Mouse (Mus musculus): ENCODE results near the gene Arid1a. TPM values are rescaled to one million over a fixed set of nuclear protein-coding genes. Genes with fewer than 3 reads are reported as not detected.

The Arid1a gene
- polyA plus RNA-seq, 1 experiment = 2.3 TPM

DNA sequence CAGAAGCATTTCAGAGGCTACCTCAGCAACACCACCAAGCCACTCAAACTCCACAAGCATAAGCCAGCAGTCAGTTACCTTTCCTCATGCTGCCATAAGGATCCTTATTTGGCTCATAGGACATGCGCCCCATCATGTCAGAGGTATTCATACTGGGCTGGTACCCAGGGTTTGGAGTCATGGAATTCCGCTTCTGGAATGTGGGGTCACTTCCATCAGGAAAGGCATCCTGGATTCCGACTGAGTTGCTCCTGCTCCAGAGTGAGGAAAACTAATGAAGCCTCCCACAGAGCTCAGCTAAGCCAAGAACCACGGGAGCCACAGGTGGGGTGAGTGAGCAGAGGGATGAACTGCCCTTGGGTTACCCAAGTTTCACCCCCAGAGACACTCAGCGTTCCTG, 69.4 kb downstream of the Arid1a start:
- Histone ChIP-seq H3K9me3 (ENCODE audit: control insufficient read depth, low read length) (no peaks in the 10 kb centered on the region), H3K4me1 (ENCODE audit: control insufficient read depth) (peaks cover 5% of the 10 kb centered on the region), H3K27me3 (ENCODE audit: control insufficient read depth) (no peaks in the 10 kb centered on the region), H3K36me3 (ENCODE audit: control insufficient read depth) (peaks cover 100% of the 10 kb centered on the region), H3K4me3 (replicated peaks) (no peak overlapping the region)
- no peak for TF ChIP-seq GATA1 (IDR thresholded peaks at IDR 0.05; ENCODE audit: low read length)
- no peak for TF ChIP-seq TAL1 (IDR thresholded peaks at IDR 0.05; ENCODE audit: low read length)

DNA sequence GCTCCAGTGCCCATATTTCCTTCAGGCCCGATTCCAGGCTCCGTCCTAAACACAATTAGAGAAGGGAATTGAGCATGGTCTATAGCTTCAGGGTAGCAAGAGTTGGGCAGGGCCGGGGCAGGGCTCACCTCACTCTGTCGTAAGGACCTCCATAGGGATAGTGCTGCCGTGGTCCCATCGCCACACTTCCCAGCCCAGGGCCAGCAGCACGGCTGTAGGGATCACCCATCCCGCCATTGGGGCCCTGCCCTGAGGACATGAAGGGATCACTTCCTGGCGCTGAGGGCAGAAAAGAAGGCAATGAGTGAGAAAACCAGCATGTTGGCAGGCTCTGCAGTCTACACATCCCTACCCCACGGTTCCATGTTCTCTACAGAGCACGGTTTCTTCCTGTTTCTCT, 70.1 kb downstream of the Arid1a start:
- TF ChIP-seq TAL1 (IDR thresholded peaks at IDR 0.05; ENCODE audit: low read length) (no peak), GATA1 (IDR thresholded peaks at IDR 0.05; ENCODE audit: low read length) (no peak)
- no peak overlapping the region for H3K4me3 ChIP-seq (replicated peaks)
- no peaks in the 10 kb centered on the region for H3K9me3 ChIP-seq (ENCODE audit: control insufficient read depth, low read length)
- peaks cover 5% of the 10 kb centered on the region for H3K4me1 ChIP-seq (ENCODE audit: control insufficient read depth)
- H3K36me3 ChIP-seq (ENCODE audit: control insufficient read depth) = peaks cover 100% of the 10 kb centered on the region
- no peaks in the 10 kb centered on the region for H3K27me3 ChIP-seq (ENCODE audit: control insufficient read depth)

DNA sequence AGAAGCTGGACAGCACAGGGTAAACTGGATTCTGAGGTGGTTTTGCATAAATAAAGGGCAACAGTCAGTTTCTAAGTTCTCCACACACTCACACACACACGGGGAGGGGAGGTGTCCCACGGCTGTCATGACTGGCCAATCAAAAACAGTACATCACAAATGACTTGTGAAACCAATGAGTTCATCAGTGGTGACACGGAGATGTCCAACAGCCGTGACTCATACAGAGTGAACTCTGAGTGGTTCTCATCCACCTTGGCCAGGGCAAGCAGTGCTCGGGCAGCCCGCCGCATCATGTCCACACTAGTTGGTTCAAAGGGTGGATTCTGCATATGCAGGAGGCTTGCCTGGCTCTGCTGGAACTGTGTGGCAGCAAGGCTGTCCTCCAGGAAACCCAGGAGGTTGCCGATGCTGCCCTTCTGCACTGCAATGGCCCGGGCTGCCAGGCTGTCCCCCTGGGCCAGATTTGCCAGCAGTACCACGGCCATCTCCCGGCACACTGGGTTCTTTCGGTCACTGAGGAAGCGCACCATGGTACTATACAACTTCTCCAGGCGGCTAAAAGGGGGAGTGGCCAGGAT, 76.3 kb downstream of the Arid1a start:
- H3K9me3 ChIP-seq (ENCODE audit: control insufficient read depth, low read length) = no peaks in the 10 kb centered on the region
- peaks cover 34% of the 10 kb centered on the region for H3K4me1 ChIP-seq (ENCODE audit: control insufficient read depth)
- TF ChIP-seq TAL1 (IDR thresholded peaks at IDR 0.05; ENCODE audit: low read length) (no peak), GATA1 (IDR thresholded peaks at IDR 0.05; ENCODE audit: low read length) (no peak)
- no peaks in the 10 kb centered on the region for H3K27me3 ChIP-seq (ENCODE audit: control insufficient read depth)
- peaks cover 78% of the 10 kb centered on the region for H3K36me3 ChIP-seq (ENCODE audit: control insufficient read depth)
- H3K4me3 ChIP-seq (replicated peaks) = no peak overlapping the region

DNA sequence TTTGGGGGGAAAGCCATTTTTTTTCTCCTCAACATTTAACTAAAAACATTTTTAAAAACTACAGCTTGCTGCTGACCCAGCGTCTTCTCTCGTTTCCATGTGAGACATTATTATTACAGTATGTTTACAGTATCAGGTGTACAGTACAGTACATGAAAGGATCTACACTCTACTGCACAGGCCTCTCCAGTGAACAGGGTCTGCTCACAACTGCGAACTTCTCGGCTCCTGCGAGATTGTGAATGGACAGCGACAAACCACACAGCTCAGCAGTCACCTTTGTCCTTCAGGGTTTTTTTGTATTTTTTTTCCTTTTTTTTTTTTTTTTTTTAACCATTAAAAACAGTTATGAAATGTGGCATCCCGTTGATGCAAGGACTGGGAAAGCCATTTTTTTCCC, 76.9 kb downstream of the Arid1a start:
- H3K36me3 ChIP-seq (ENCODE audit: control insufficient read depth) = peaks cover 72% of the 10 kb centered on the region
- TF ChIP-seq GATA1 (IDR thresholded peaks at IDR 0.05; ENCODE audit: low read length) = no peak
- TF ChIP-seq TAL1 (IDR thresholded peaks at IDR 0.05; ENCODE audit: low read length) = no peak
- H3K4me3 ChIP-seq (replicated peaks) = no peak overlapping the region
- no peaks in the 10 kb centered on the region for H3K27me3 ChIP-seq (ENCODE audit: control insufficient read depth)
- H3K9me3 ChIP-seq (ENCODE audit: control insufficient read depth, low read length) = no peaks in the 10 kb centered on the region
- peaks cover 40% of the 10 kb centered on the region for H3K4me1 ChIP-seq (ENCODE audit: control insufficient read depth)

DNA sequence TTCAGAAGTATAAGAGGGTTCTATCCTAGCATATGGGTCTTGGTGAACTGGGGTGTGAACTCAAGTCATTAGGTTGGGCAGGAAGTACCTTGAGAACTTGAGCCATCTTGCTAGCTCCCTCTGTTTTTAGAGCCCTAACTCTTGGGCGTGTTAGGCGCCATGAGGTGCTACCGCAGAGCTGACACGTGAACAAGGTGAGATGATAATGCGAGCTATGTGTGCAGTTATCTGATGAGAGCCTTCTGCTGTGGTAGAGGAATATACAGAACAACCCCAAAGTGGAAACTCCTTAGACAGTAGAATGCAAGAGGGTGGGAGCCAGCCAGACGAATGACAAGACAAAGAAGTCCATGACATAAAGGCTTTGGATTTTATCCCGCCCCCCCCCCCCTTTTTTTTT, 79.3 kb downstream of the Arid1a start:
- TF ChIP-seq TAL1 (IDR thresholded peaks at IDR 0.05; ENCODE audit: low read length) = no peak
- TF ChIP-seq GATA1 (IDR thresholded peaks at IDR 0.05; ENCODE audit: low read length) = no peak
- no peaks in the 10 kb centered on the region for H3K27me3 ChIP-seq (ENCODE audit: control insufficient read depth)
- H3K4me1 ChIP-seq (ENCODE audit: control insufficient read depth) = peaks cover 60% of the 10 kb centered on the region
- H3K36me3 ChIP-seq (ENCODE audit: control insufficient read depth) = peaks cover 48% of the 10 kb centered on the region
- no peaks in the 10 kb centered on the region for H3K9me3 ChIP-seq (ENCODE audit: control insufficient read depth, low read length)
- H3K4me3 ChIP-seq (replicated peaks) = no peak overlapping the region

DNA sequence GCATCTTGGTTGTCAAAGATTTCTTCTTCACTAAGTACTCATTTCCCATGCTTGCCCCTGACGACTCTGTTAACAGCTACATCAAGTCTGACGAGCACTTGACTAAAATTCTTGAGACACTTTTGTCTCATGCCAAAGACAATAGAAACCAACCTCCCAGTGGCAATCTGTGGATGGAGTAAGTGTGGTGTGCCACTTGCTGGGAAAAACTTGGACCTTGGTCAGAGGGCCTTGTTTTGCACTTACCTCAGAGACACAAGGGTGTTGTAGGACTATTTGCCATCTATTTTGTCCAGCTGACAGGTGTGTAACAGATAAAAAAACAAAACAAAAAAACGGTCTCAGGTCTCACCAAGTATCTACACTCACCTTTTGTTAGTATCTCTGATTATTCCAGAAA, 80.4 kb downstream of the Arid1a start:
- H3K36me3 ChIP-seq (ENCODE audit: control insufficient read depth) = peaks cover 37% of the 10 kb centered on the region
- no peak overlapping the region for H3K4me3 ChIP-seq (replicated peaks)
- H3K9me3 ChIP-seq (ENCODE audit: control insufficient read depth, low read length) = no peaks in the 10 kb centered on the region
- no peak for TF ChIP-seq TAL1 (IDR thresholded peaks at IDR 0.05; ENCODE audit: low read length)
- TF ChIP-seq GATA1 (IDR thresholded peaks at IDR 0.05; ENCODE audit: low read length) = no peak
- peaks cover 68% of the 10 kb centered on the region for H3K4me1 ChIP-seq (ENCODE audit: control insufficient read depth)
- H3K27me3 ChIP-seq (ENCODE audit: control insufficient read depth) = no peaks in the 10 kb centered on the region

DNA sequence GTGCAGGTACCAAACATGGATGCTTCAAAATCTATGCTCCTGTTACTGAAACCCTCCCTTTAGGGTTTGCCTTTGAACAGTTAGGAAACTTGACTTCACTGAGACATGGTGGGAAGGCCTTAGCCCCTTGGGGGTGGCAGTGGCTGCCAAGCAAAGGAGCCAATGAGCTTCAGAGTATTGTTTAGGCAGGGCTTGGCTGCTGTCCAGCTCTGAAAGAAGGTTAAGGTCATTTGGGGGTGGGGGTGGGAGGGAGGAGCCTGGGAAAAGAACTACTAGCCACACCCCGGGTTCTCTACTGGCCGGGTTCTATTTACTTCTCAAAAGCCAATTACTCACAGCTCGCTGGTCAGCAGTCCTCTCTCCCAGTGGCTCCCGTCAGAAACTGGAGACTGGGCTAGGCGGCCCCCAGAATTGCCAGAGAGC, 81.0 kb downstream of the Arid1a start:
- TF ChIP-seq TAL1 (IDR thresholded peaks at IDR 0.05; ENCODE audit: low read length) (no peak), GATA1 (IDR thresholded peaks at IDR 0.05; ENCODE audit: low read length) (no peak)
- Histone ChIP-seq H3K27me3 (ENCODE audit: control insufficient read depth) (no peaks in the 10 kb centered on the region), H3K36me3 (ENCODE audit: control insufficient read depth) (peaks cover 31% of the 10 kb centered on the region), H3K9me3 (ENCODE audit: control insufficient read depth, low read length) (no peaks in the 10 kb centered on the region), H3K4me3 (replicated peaks) (no peak overlapping the region), H3K4me1 (ENCODE audit: control insufficient read depth) (peaks cover 70% of the 10 kb centered on the region)

DNA sequence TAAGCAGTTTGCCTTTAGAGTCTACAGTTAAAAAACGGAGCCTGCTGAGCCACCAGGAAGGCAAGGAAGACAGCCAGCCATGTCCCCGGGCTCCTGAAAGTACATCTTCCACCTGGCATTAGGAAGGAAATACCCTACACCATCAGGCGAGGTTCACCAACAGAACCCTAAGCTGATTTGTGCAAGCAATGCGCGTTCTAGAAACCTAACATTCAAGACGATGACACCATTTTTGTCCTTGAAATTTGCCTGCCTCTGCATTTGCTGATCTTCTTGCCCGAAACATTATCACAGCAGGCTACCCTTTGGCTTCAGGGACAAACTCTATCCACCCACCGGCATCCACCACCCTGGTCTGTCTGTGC, 82.3 kb downstream of the Arid1a start:
- TF ChIP-seq TAL1 (IDR thresholded peaks at IDR 0.05; ENCODE audit: low read length) = no peak
- no peak for TF ChIP-seq GATA1 (IDR thresholded peaks at IDR 0.05; ENCODE audit: low read length)
- Histone ChIP-seq H3K36me3 (ENCODE audit: control insufficient read depth) (peaks cover 22% of the 10 kb centered on the region), H3K4me3 (replicated peaks) (peak overlapping the region; percentile 88), H3K4me1 (ENCODE audit: control insufficient read depth) (peaks cover 72% of the 10 kb centered on the region), H3K9me3 (ENCODE audit: control insufficient read depth, low read length) (no peaks in the 10 kb centered on the region), H3K27me3 (ENCODE audit: control insufficient read depth) (no peaks in the 10 kb centered on the region)

DNA sequence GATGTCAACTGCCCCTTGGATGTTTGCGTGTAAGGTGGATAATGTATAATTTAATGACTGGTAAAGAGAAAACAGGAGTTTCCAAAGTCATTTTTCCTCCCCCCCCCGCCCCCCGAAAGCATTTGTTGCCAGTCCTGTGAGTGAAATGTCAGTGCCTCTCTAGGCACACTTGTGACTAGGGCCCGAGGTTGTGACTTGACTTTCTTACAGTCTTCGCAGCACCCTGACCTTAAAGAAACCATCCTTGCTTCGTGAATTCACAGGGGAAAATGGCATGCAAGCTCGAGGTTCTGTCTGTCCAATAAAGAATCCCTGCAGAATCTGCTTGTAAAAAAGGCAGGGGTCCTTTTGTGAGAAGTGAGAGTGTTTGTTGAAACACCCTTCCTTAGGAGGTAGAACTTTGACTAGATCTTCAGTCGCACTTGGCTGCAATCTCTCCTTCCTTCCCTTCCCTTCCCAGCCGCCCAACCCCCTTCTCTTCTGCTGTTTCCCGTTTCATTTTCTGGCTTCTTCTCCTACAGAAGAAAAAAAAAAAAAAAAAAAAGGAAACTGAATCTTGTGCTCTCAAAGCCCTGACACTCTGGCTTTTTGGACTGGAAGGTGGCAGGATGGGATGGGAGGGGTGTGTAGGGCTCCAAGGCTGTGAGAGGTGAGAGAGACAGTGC, 82.8 kb downstream of the Arid1a start:
- Histone ChIP-seq H3K36me3 (ENCODE audit: control insufficient read depth) (peaks cover 18% of the 10 kb centered on the region), H3K4me1 (ENCODE audit: control insufficient read depth) (peaks cover 72% of the 10 kb centered on the region), H3K9me3 (ENCODE audit: control insufficient read depth, low read length) (no peaks in the 10 kb centered on the region), H3K4me3 (replicated peaks) (peak overlapping the region; percentile 88), H3K27me3 (ENCODE audit: control insufficient read depth) (no peaks in the 10 kb centered on the region)
- TF ChIP-seq TAL1 (IDR thresholded peaks at IDR 0.05; ENCODE audit: low read length) (no peak), GATA1 (IDR thresholded peaks at IDR 0.05; ENCODE audit: low read length) (no peak)
